ENCODE assay signal across 1 mouse cellular context in the genomic region with DNA sequence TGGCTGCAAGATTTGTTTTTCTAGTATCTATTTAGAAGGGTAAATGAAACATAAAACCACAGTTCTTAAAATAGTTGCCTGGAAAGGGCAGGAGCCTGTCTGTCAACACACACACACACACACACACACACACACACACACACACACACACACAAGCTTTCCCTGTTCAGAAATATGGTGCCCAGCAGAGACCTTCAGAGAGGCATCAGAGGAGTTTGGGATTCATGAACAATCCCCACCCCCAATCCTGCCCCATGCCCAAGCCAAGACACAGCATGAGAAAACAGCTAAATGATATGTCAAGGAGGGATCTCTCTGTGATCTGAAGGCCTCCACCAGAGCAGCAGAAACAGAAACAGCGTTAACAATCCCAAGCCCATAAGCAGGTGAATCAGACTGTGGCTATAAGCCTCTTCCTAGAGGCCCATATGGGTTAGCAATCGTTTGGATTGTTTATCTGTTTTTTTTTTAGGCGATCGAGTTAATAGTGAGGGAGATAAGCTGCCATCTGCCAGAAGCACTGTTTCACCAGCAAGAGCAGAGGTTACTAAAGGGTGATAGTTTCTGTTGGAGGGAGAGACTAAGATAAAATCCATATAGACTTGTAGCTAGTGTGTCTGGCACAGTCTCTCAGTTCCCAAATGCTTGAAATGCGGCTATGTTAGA.
TF ChIP-seq lines count a peak whose summit lies in the region.

No protein-coding gene starts in this region.

TF ChIP-seq in myocyte, 11 proteins besides CTCF, POLR2A, EP300 and RAD21 (continued from another document):
- TF ChIP-seq POLR2AphosphoS2 (IDR thresholded peaks at IDR 0.05; ENCODE audit: insufficient read length, low read depth) (no peak), SRF (IDR thresholded peaks at IDR 0.05; ENCODE audit: control insufficient read depth, insufficient read length, low read depth) (no peak)
TF ChIP-seq in myocyte: peak in this region for 0.
